Mouse (Mus musculus): Measurements from ENCODE around the gene Vstm5. TPM values are rescaled to one million over a fixed set of nuclear protein-coding genes. Genes with fewer than 3 reads are reported as not detected.
"Not testable (repeated sequence)": the region's sequence is repeated elsewhere in the genome, so short reads cannot be mapped to it uniquely, and the experiment has no call there.

The Vstm5 gene
- polyA plus RNA-seq, 1 experiment from 2014 or later, result 10.8 TPM

DNA sequence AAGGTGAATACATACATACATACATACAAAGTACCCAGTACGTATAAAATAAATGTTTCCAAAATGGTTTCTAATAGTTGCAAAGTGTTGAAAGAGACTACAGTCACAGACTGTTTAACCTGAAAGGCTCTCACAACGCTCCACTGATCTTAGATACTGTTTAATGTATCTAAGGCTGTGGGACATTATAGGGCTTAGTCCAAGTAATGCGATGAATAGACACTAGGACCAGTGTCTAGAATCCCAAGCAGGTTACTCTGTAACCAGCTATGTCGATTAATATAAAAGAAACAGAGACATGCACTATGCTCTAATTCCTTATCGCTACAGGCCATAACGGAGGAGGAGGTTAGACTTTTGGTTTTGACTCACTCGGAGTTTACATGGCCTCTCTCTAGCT, 58.3 kb downstream of the Vstm5 start:
- Histone ChIP-seq H3K4me2 (ENCODE audit: low read length) (no peak overlapping the region), H3K27ac (ENCODE audit: low read depth) (no peak overlapping the region), H3K9ac (ENCODE audit: low read length) (no peak overlapping the region), H3K4me3 (ENCODE audit: low read depth, low read length) (no peak overlapping the region), H3K4me1 (replicated peaks; ENCODE audit: control insufficient read depth, insufficient read depth, low read length) (peaks cover 6% of the 10 kb centered on the region; the same call in 1 of the 2 replicates), H3K9me3 (ENCODE audit: control insufficient read depth, low read length) (no peaks in the 10 kb centered on the region), H3K36me3 (ENCODE audit: control insufficient read depth, insufficient read depth, low read length) (no peaks in the 10 kb centered on the region), H3K27me3 (replicated peaks; ENCODE audit: control insufficient read depth, insufficient read depth, low read length) (no peaks in the 10 kb centered on the region)
- WGBS, result 87% methylated on average over 7 of the region's 7 CpGs
- ATAC-seq (replicated peaks; ENCODE audit: low FRiP score, low TSS enrichment, low read depth) (no peak), DNase-seq (ENCODE audit: low spot score) (no peak)

DNA sequence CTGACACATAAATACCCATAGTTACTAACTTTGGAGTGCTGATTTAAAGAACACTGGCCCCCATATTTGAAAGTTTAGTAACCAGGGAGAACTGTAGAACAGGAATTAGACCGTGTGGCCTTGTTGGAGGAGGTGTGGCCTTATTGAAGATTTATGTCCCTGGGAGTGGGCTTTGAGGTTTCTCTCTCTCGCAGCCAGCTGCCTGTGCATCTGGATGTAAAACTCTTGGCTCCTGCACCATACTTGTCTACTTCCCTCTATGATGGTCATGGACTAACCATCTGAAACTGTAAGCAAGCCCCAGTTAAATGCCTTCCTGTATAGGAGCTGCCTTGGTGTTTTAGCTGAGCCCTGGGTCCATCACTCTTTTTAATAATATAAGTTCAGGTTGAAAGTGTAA, 59.6 kb downstream of the Vstm5 start:
- H3K4me2 ChIP-seq (ENCODE audit: low read length), result no peak overlapping the region
- no peak overlapping the region for H3K27ac ChIP-seq (ENCODE audit: low read depth)
- H3K9ac ChIP-seq (ENCODE audit: low read length), result no peak overlapping the region
- DNase-seq (ENCODE audit: low spot score), result no peak
- H3K9me3 ChIP-seq (ENCODE audit: control insufficient read depth, low read length), result no peaks in the 10 kb centered on the region
- WGBS, result 17% methylated on average over 2 of the region's 2 CpGs
- no peaks in the 10 kb centered on the region for H3K36me3 ChIP-seq (ENCODE audit: control insufficient read depth, insufficient read depth, low read length)
- H3K27me3 ChIP-seq (replicated peaks; ENCODE audit: control insufficient read depth, insufficient read depth, low read length), result no peaks in the 10 kb centered on the region
- no peak overlapping the region for H3K4me3 ChIP-seq (ENCODE audit: low read depth, low read length)
- H3K4me1 ChIP-seq (replicated peaks; ENCODE audit: control insufficient read depth, insufficient read depth, low read length), result peaks cover 6% of the 10 kb centered on the region; the same call in 1 of the 2 replicates
- ATAC-seq (replicated peaks; ENCODE audit: low FRiP score, low TSS enrichment, low read depth), result no peak

DNA sequence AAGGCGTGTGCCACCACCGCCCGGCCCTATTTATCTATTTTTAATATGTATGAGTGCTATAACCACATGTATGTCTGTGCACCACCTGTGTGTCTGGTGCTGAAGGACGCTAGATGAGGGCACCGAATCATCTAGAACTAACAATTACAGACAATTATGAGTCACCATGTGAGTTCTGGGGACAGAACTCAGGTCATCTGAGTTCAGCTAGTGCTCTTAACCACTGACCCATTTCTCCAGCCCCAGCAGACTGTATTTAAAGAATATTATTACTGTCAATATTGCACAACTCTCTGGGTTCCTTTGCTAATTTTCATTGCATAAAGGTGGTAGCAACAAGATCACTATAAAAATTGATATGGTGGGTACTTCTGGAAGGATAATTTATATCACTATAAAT, 61.2 kb downstream of the Vstm5 start:
- Histone ChIP-seq H3K27ac (ENCODE audit: low read depth) (no peak overlapping the region), H3K9ac (ENCODE audit: low read length) (no peak overlapping the region), H3K9me3 (ENCODE audit: control insufficient read depth, low read length) (no peaks in the 10 kb centered on the region), H3K4me2 (ENCODE audit: low read length) (no peak overlapping the region), H3K4me1 (replicated peaks; ENCODE audit: control insufficient read depth, insufficient read depth, low read length) (peaks cover 6% of the 10 kb centered on the region; the same call in 1 of the 2 replicates), H3K36me3 (ENCODE audit: control insufficient read depth, insufficient read depth, low read length) (no peaks in the 10 kb centered on the region), H3K4me3 (ENCODE audit: low read depth, low read length) (no peak overlapping the region), H3K27me3 (replicated peaks; ENCODE audit: control insufficient read depth, insufficient read depth, low read length) (no peaks in the 10 kb centered on the region)
- DNase-seq (ENCODE audit: low spot score) (no peak), ATAC-seq (replicated peaks; ENCODE audit: low FRiP score, low TSS enrichment, low read depth) (no peak)
- 92% methylated on average over 5 of the region's 5 CpGs for WGBS

DNA sequence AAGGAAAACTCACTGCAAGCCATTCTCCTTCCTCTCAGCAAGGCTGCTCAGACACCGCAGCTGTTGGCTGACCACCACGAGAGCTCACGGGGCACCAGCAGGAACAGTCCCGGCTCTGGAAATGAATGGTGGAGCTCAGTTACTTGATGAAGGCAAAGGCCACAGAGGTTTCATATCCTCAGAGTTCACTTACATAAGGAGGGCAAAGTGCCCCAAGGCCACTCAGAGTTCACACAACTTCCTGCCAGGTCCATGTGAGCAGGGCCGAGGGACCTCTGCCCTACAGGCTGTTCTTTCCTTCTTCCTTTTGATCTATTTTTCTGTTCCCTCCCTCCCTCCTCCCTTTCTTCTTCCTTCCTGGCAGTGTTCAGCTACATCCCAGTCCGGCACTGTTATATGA, 62.6 kb downstream of the Vstm5 start:
- no peak for ATAC-seq (replicated peaks; ENCODE audit: low FRiP score, low TSS enrichment, low read depth)
- Histone ChIP-seq H3K9ac (ENCODE audit: low read length) (peak overlapping the region; percentile 18; the same call in 1 of the 2 replicates), H3K4me2 (ENCODE audit: low read length) (peak overlapping the region; percentile 34), H3K36me3 (ENCODE audit: control insufficient read depth, insufficient read depth, low read length) (no peaks in the 10 kb centered on the region), H3K4me1 (replicated peaks; ENCODE audit: control insufficient read depth, insufficient read depth, low read length) (peaks cover 6% of the 10 kb centered on the region; the same call in 1 of the 2 replicates), H3K27ac (ENCODE audit: low read depth) (peak overlapping the region; percentile 82), H3K27me3 (replicated peaks; ENCODE audit: control insufficient read depth, insufficient read depth, low read length) (no peaks in the 10 kb centered on the region), H3K9me3 (ENCODE audit: control insufficient read depth, low read length) (no peaks in the 10 kb centered on the region), H3K4me3 (ENCODE audit: low read depth, low read length) (no peak overlapping the region)
- DNase-seq (ENCODE audit: low spot score), result peak; percentile 61
- 27% methylated on average over 6 of the region's 6 CpGs for WGBS

DNA sequence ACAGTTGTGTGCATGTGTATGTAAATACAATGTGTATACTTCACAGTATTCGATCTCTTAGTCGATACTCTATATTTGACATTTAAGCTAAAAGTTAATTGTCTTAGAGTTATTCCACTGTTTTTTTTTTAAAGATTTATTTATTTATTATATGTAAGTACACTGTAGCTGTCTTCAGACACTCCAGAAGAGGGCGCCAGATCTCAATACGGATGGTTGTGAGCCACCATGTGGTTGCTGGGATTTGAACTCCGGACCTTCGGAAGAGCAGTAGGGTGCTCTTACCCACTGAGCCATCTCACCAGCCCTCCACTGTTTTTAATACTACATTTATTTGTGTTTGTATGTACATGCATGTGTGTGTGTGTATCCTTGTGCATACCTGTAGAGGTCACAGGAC, 63.2 kb downstream of the Vstm5 start:
- H3K36me3 ChIP-seq (ENCODE audit: control insufficient read depth, insufficient read depth, low read length); H3K9ac ChIP-seq (ENCODE audit: low read length); H3K9me3 ChIP-seq (ENCODE audit: control insufficient read depth, low read length); H3K27me3 ChIP-seq (replicated peaks; ENCODE audit: control insufficient read depth, insufficient read depth, low read length); H3K4me3 ChIP-seq (ENCODE audit: low read depth, low read length); H3K4me1 ChIP-seq (replicated peaks; ENCODE audit: control insufficient read depth, insufficient read depth, low read length); ATAC-seq (replicated peaks; ENCODE audit: low FRiP score, low TSS enrichment, low read depth); DNase-seq (ENCODE audit: low spot score); H3K4me2 ChIP-seq (ENCODE audit: low read length); H3K27ac ChIP-seq (ENCODE audit: low read depth): not testable (repeated sequence)
- WGBS, result 69% methylated on average over 6 of the region's 6 CpGs

DNA sequence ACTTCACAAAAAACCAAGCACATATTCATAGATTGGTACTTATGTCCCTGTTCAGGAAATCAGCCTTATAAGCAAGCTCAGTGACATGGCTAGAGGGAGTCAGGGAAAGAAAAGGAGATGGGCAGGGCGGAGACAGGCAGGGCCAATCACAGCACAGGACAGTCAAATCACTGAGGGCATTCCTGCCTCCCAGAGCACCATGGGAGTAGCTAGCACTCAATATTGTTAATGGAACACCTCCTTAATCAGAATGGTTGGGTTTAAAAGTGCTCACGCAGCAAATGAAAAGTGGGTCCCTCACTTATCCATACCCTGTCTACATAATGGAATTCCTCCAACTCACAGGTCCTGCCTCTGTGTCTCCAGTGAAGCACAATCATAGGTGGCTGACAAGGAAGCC, 64.0 kb downstream of the Vstm5 start:
- Histone ChIP-seq H3K9ac (ENCODE audit: low read length) (no peak overlapping the region), H3K36me3 (ENCODE audit: control insufficient read depth, insufficient read depth, low read length) (peaks cover 6% of the 10 kb centered on the region), H3K9me3 (ENCODE audit: control insufficient read depth, low read length) (no peaks in the 10 kb centered on the region), H3K27me3 (replicated peaks; ENCODE audit: control insufficient read depth, insufficient read depth, low read length) (no peaks in the 10 kb centered on the region), H3K4me2 (ENCODE audit: low read length) (no peak overlapping the region), H3K4me3 (ENCODE audit: low read depth, low read length) (no peak overlapping the region), H3K27ac (ENCODE audit: low read depth) (no peak overlapping the region), H3K4me1 (replicated peaks; ENCODE audit: control insufficient read depth, insufficient read depth, low read length) (peaks cover 13% of the 10 kb centered on the region)
- 70% methylated on average over 2 of the region's 2 CpGs for WGBS
- ATAC-seq (replicated peaks; ENCODE audit: low FRiP score, low TSS enrichment, low read depth) (no peak), DNase-seq (ENCODE audit: low spot score) (no peak)

DNA sequence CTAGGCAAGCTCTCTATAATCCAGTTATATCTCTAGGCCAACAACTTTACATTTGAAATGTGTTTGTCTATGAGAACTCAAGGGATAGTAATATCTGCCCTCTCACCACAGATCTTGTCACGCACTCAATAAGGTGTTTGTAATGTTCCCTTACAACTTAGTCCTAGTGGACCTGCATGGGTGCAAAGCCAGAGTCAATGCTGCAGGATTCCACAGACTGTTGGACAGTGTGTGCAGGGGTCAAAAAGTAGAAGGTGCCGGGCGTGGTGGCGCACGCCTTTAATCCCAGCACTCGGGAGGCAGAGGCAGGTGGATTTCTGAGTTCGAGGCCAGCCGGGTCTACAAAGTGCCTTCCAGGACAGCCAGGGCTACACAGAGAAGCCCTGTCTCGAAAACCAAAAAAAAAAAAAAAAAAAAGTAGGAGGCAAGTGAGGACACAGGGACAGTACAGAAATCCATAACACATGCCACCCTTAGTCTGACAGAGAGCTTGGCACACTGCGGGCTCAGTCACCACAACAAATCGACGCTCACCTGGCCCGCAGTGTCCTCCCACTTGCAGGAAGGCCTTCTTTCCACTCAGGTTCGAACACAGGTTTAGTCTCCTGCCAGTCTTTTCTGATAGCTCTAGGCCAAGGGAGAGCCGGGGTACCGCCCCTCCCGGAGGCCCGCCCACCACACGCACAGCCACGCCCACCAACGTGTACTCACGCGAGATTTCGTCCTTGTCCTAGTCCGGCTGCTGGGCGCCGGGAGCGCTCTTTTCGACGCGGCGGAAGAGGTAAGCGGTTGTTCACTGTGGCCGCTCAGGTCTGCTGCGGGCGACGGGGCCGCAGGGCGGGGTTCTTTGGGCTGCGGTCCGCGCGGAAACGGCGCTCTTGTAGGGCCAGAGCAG, 66.9 kb downstream of the Vstm5 start, which contains the start of gene Taf1d:
Gene Taf1d, plus strand, starts transcription at position 712 of the 895 bp plus-strand sequence.
- ATAC-seq (replicated peaks; ENCODE audit: low FRiP score, low TSS enrichment, low read depth) (peak; percentile 97), DNase-seq (ENCODE audit: low spot score) (peak; percentile 100)
- Histone ChIP-seq H3K4me3 (ENCODE audit: low read depth, low read length) (peak within 1 kb of the TSS; percentile 86), H3K4me2 (ENCODE audit: low read length) (peak within 1 kb of the TSS; percentile 87), H3K36me3 (ENCODE audit: control insufficient read depth, insufficient read depth, low read length) (peaks cover 35% of the 10 kb centered on the region), H3K27me3 (replicated peaks; ENCODE audit: control insufficient read depth, insufficient read depth, low read length) (no peaks in the 10 kb centered on the region), H3K9me3 (ENCODE audit: control insufficient read depth, low read length) (no peaks in the 10 kb centered on the region), H3K27ac (ENCODE audit: low read depth) (peak within 1 kb of the TSS; percentile 92), H3K4me1 (replicated peaks; ENCODE audit: control insufficient read depth, insufficient read depth, low read length) (peaks cover 26% of the 10 kb centered on the region), H3K9ac (ENCODE audit: low read length) (peak within 1 kb of the TSS; percentile 98)
- WGBS, result 13% methylated on average over 45 of the region's 45 CpGs

DNA sequence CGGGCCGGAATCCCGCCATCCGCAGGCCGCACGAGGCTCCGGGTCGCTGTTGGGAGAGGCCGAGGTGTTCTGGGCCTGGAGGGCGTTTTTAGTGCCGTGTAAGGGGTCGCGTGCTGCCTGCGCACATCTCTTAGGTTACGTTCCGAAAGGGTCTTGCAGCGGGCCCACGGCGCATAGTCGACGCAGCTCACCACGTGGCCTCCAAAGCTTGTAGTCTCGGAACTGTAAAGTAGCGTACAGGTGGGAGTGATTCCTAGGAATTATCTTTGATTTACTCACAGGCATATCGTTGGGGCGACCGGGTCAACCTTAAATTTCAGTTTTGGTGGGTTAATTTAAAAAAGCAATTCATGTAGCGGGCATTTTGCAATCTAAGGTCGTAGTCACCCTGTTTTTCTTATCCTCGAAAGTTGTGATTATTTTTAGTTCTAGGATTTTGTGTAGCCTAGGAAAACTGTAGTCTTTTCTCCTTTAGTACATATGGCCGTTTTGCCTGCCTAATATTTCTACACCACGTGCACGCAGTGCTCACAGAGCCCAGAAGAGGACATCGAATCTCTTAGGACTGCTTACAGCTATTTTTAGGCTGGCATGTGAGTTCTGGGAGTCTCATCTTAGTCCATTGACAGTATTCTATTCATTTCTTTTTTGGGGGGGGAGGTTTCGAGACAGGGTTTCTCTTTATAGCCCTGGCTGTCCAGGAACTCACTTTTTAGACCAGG, 67.7 kb downstream of the Vstm5 start, which contains the start of gene 4931406C07Rik:
Gene 4931406C07Rik, minus strand, starts transcription at position 51 of the 722 bp plus-strand sequence.
- Histone ChIP-seq H3K36me3 (ENCODE audit: control insufficient read depth, insufficient read depth, low read length) (peaks cover 42% of the 10 kb centered on the region), H3K4me3 (ENCODE audit: low read depth, low read length) (peak within 1 kb of the TSS; percentile 86), H3K4me1 (replicated peaks; ENCODE audit: control insufficient read depth, insufficient read depth, low read length) (peaks cover 22% of the 10 kb centered on the region), H3K9me3 (ENCODE audit: control insufficient read depth, low read length) (no peaks in the 10 kb centered on the region), H3K27ac (ENCODE audit: low read depth) (peak within 1 kb of the TSS; percentile 92), H3K9ac (ENCODE audit: low read length) (peak within 1 kb of the TSS; percentile 98), H3K27me3 (replicated peaks; ENCODE audit: control insufficient read depth, insufficient read depth, low read length) (no peaks in the 10 kb centered on the region), H3K4me2 (ENCODE audit: low read length) (peak within 1 kb of the TSS; percentile 87)
- ATAC-seq (replicated peaks; ENCODE audit: low FRiP score, low TSS enrichment, low read depth) (peak; percentile 82), DNase-seq (ENCODE audit: low spot score) (no peak)
- WGBS, result under 1% methylated on average over 35 of the region's 35 CpGs
